Mouse (Mus musculus): ENCODE measurements around the gene Kansl3.

The Kansl3 gene

DNA sequence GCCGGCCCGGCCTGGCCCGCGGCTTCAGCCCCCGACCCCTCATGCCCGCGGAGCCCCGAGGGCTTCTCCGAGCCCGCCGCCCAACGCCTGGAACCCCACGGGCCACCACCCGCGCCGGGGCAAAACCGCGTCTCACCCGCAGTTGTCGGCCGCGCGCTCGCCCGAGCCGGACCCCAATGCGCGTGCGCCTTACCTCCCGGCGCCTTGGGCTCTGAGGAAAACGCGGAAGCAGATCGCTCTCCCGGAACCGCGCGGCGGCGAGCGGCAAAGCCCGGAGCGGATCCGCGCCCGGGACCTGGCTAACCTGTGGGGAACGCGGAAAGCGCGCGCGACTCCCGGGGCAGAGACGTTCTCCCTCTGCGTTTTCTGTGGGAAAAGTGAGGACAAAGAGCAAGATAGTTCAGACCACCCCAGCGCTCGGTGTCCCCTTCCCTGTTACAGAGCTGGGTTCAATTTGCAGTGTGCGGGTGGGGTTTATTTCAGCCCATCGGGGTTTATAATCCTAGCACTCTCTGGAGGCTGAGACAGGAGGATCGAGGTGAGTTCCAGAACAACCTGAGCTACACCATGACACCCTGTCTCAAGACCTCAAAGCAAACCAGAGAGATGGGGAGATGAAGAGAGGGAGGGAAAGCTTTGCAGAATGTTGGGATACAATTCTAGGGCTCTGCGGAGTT lies at the start of gene Kansl3:
Kansl3 (minus strand) TSS at position 213 of the 677 bp plus-strand sequence.
- CTCF ChIA-PET, result no interaction called here

GRCm38 (mm10) chr1:36404531-36404930 lies 35.5 kb upstream of the Kansl3 start:
- CTCF ChIA-PET, result no interaction called here

DNA sequence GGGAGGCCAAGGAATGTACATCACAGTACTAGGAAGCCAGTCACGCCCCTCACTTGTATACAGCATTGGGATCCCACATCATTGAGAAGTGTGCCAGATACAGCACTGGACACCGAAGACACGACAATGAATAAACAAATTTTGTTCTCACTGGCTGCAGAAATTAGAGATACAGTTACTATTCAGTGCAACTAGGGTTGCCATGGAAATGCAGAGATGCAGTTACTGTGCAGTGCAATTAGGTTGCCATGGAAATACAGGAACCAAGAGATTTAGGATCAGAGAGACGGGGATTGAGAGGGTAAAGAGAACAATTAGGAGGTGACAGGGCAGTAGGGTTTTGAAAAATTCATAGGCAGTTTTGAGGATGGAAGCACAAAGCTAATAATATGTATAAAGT lies 32.5 kb upstream of the Kansl3 start:
- CTCF ChIA-PET, result no interaction called here

GRCm38 (mm10) chr1:36397041-36397440 lies 28.1 kb upstream of the Kansl3 start:
- CTCF ChIA-PET, result no interaction called here

DNA sequence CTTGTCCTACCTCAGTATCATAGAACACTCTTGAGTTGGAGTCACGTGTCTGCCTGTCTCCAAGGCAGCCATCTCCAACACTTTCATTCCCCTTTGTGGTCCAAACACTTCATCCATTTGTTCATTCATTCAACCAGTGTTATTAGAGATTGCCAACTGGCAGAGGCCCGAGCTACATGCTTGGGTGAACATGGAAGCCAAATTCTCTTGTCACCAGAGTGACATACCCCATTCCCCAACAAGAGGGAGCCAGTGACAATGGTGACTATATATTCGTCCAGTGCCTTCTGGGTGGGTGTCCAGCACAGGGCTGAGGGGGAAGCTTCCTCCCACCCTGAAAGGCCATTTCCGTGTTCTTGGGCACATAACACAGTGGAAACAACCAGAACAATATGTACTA lies 10.6 kb upstream of the Kansl3 start:
- CTCF ChIA-PET, result no interaction called here

GRCm38 (mm10) chr1:36378880-36379279 lies 9.9 kb upstream of the Kansl3 start:
- CTCF ChIA-PET, result interaction anchor here (0.6 kb wide), 1 partner anchor 1924 kb away, joined by 3 read pairs; no protein-coding TSS in a partner anchor

- CTCF ChIA-PET, result no interaction called here
These were observed 3.2 kb upstream of the Kansl3 start, which contains the start of gene Fer1l5 for GRCm38 (mm10) chr1:36371934-36372845. Gene Fer1l5, plus strand, starts transcription at chr1:36372291.

DNA sequence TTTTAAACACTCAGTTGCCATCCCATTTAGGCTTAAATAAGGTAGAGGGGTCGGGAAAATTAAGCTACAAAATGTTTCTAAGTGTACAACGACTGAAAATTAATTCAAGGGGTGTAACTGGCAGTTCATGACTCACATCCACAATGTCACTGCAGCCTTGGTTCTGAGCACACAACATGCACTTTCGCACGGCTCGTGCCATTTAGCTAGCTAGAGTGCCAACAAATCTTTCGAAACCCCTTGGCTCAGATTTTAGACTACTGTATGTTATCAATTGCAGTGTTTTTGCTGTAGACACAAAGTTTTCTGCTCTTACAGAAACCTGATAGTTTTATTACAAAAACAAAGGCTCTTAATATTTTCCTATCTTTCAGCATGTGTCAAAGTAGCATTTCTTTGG lies 1.9 kb upstream of the Kansl3 start:
- CTCF ChIA-PET, result no interaction called here

- CTCF ChIA-PET, result no interaction called here
These were observed 641 bp downstream of the Kansl3 start for GRCm38 (mm10) chr1:36368112-36368968.

- CTCF ChIA-PET, result no interaction called here
These were observed 1.3 kb downstream of the Kansl3 start for GRCm38 (mm10) chr1:36367698-36368097.

- CTCF ChIA-PET, result interaction anchor here (0.5 kb wide), 1 partner anchor 183 kb away, joined by 3 read pairs; no protein-coding TSS in a partner anchor
These were observed 11.9 kb downstream of the Kansl3 start for GRCm38 (mm10) chr1:36356955-36357695.

GRCm38 (mm10) chr1:36352351-36352750 lies 16.6 kb downstream of the Kansl3 start:
- CTCF ChIA-PET, result no interaction called here

- CTCF ChIA-PET, result no interaction called here
These were observed 26.4 kb downstream of the Kansl3 start for GRCm38 (mm10) chr1:36342547-36342946.

DNA sequence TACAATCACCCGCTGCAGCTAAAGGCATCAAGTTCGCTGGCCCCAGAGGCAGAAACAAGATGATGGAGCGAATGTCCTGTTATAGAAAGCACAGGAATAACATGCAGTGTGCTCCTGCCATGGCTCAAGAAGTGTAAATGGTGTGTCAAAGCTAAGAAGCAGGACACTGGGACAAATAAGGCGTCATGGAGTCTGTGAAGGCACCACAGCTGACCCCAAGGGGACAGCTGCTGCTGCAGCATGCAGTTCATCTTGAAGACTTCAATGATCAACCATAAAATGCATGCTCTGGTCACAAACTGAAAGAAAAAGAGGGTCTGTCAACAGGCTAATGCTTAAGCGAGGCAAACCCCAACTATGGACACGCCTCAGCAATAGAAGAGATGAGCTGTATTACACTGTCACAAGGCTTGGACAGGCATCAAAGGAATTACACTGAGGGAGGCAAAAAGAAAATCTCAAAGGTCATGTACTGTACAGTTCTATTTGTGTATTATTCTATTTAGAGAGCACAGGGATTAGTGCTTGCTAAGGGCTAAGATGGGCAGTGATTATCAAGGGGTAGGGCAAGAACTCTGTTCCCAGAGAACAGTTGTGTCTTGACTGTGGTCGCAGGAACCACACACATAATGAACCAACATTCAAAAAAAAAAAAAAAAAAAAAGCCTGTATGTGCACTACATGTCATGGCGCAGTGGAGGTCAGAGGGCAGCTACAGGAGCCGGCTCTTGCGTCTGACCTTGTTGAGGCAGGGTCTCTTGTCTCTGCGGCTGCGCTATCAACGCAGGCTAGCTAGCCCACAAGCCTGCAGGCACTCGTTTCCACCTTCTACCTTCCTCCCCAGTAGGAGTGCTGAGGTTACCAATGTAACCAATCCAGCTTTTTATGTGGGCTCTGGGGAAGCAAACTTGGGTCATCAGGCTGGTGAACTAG lies 35.8 kb downstream of the Kansl3 start:
- CTCF ChIA-PET, result interaction anchor here (0.6 kb wide), 1 partner anchor 90 kb away, joined by 5 read pairs; no protein-coding TSS in a partner anchor

GRCm38 (mm10) chr1:36331743-36332142 lies 37.2 kb downstream of the Kansl3 start:
- CTCF ChIA-PET, result no interaction called here

- CTCF ChIA-PET, result no interaction called here
These were observed 42.2 kb downstream of the Kansl3 start for GRCm38 (mm10) chr1:36326815-36327214.

- CTCF ChIA-PET, result interaction anchor here (2.6 kb wide), 1 partner anchor 176 kb away, joined by 8 read pairs; no protein-coding TSS in a partner anchor
These were observed 43.1 kb downstream of the Kansl3 start for GRCm38 (mm10) chr1:36325900-36326321.

DNA sequence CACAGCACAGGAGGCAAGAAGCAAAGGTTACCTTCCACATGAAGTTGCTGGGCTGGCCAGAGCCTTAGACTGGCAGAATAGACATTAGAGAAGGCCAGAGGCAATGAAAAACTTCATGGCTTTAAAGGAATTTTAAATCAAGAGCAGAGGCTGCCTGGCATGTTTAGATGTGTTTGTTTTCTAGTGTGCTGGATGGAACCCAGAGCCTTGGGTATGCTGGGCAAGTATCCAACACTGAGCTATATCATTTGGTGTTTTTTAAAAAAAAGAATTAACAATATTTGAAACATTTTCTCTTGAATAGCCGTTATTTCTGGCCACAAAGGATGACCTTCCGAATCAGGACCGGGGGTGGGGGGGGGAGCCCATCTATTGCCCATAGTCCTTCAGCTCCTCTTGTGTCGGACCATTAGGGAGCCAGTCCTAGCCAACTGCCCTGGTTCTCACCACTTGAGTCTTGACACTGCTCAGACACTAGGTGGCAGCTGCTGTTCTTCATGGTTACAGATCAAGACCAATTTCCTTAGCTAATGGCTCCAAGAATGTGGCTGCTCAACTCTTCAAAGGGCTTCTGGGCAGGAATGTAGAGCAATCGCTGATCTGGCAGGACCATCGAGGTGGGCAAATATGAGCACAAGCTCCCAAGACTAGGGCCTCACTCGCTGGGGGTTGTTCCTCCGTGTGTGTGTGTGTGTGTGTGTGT lies 45.1 kb downstream of the Kansl3 start:
- CTCF ChIA-PET, result interaction anchor here (0.6 to 2.6 kb wide), 5 partner anchors 15 to 699 kb away, joined by 3 to 8 read pairs (median 4); no protein-coding TSS in a partner anchor

- CTCF ChIA-PET, result interaction anchor here (0.7 to 0.8 kb wide), 2 partner anchors 12 to 14 kb away, joined by 3 to 4 read pairs; no protein-coding TSS in a partner anchor
These were observed 45.9 kb downstream of the Kansl3 start for GRCm38 (mm10) chr1:36323076-36323475.
